Mouse (Mus musculus) forebrain, embryonic 12.5 days (tissue): ENCODE measurements around the gene Slc30a10. TPM values are rescaled to one million over a fixed set of nuclear protein-coding genes. Genes with fewer than 3 reads are reported as not detected.

ENCODE experiments used
- ATAC-seq: fragments of 200-750 bp; cut with Nextera tagmentation; 2 replicates; pipeline ENCODE4 v1.8.0; 2017; ENCODE audit warnings: moderate TSS enrichment; ENCODE audit not compliant: low FRiP score
- H3K27ac ChIP-seq: fragments of 300-500 bp; sonication (generic); 2 replicates; pipeline ENCODE4 v1.5.1; 2016; ENCODE audit warnings: mild to moderate bottlenecking
- H3K27me3 ChIP-seq: fragments of 300-500 bp; sonication (generic); 2 replicates; pipeline ENCODE4 v1.6.1; 2016; ENCODE audit warnings: mild to moderate bottlenecking
- H3K36me3 ChIP-seq: fragments of 300-500 bp; sonication (generic); replicated peaks from 2 replicates; pipeline ENCODE4 v1.6.1; 2016; ENCODE audit warnings: mild to moderate bottlenecking
- H3K4me1 ChIP-seq: fragments of 300-500 bp; sonication (generic); 2 replicates; pipeline ENCODE4 v1.6.1; 2016
- H3K4me2 ChIP-seq: fragments of 300-500 bp; sonication (generic); 2 replicates; pipeline ENCODE4 v1.6.1; 2016; ENCODE audit warnings: mild to moderate bottlenecking, moderate library complexity
- H3K4me3 ChIP-seq: fragments of 300-500 bp; sonication (generic); replicated peaks from 2 replicates; pipeline ENCODE4 v1.5.1; 2016; ENCODE audit warnings: mild to moderate bottlenecking
- H3K9ac ChIP-seq: fragments of 300-500 bp; sonication (generic); 2 replicates; pipeline ENCODE4 v1.6.1; 2016; ENCODE audit warnings: mild to moderate bottlenecking
- H3K9me3 ChIP-seq: fragments of 300-500 bp; sonication (generic); 2 replicates; pipeline ENCODE4 v1.6.1; 2016
- WGBS: fragments of 180-500 bp; shearing (Covaris S2); methylation state at CpG from one replicate; pipeline ENCODE4 v1.1.7; 2016; 5-methylcytosine and 5-hydroxymethylcytosine counted together
- polyA plus RNA-seq: library from polyadenylated mRNA; unstranded; fragments of >200 nt; fragmentation: Nextera tagmentation; extraction: Ambion mirVana; gene quantifications from 2 replicates; pipeline ENCODE4 v1.2.1, GENCODE M21; 2016

The Slc30a10 gene
- polyA plus RNA-seq, 1 experiment from 2014 or later, result 4.4 TPM

DNA sequence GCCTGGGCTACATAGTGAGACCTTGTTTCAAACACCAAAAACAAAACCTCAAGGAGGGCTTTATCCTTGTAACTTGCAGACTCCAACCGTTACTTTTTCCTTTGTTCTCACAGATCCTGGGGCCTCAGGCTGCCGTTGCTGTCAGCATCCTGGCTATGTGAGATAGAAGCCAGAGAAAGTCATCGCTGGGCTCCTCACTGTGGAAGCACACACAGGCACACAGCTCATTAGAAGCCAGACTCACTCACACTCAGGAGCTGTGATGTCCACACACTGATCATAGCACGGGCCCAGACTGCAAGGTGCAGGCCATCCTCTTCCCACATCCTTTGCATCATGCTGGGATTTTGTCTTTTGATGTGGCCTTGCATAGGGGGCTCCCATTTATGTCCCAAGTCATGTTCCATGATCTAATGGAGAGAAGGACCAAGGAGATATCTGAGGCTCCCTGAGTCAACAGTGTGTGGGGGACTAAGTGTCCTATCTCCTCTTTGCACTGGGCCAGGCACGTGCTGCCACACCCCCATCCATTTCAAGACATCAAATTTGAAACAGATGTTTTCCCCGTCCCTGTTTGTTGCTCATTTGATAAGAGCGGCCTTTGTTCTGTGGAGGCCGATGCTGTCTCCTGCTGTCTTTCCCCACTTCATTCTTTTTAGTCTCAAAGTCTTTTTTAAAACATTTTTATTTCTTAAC, 17.5 kb downstream of the Slc30a10 start:
- 55% methylated on average over 8 of the region's 8 CpGs for WGBS
- no peaks in the 10 kb centered on the region for H3K27me3 ChIP-seq
- H3K9ac ChIP-seq, result no peak overlapping the region
- no peaks in the 10 kb centered on the region for H3K36me3 ChIP-seq
- H3K9me3 ChIP-seq, result no peaks in the 10 kb centered on the region
- H3K4me3 ChIP-seq, result no peak overlapping the region
- 0 out of 2 replicates have a peak overlapping the region, but pooled peaks have one; percentile 5 for H3K27ac ChIP-seq
- no peak for ATAC-seq
- H3K4me2 ChIP-seq, result no peak overlapping the region
- no peaks in the 10 kb centered on the region for H3K4me1 ChIP-seq

GRCm38 (mm10) chr1:185472730-185473129, 18.1 kb downstream of the Slc30a10 start:
- ATAC-seq, result no peak
- no peaks in the 10 kb centered on the region for H3K4me1 ChIP-seq
- no peak overlapping the region for H3K4me3 ChIP-seq
- no peaks in the 10 kb centered on the region for H3K36me3 ChIP-seq
- WGBS, result 92% methylated on average over 4 of the region's 4 CpGs
- no peaks in the 10 kb centered on the region for H3K9me3 ChIP-seq
- no peaks in the 10 kb centered on the region for H3K27me3 ChIP-seq
- no peak overlapping the region for H3K4me2 ChIP-seq
- H3K9ac ChIP-seq, result no peak overlapping the region
- no peak overlapping the region for H3K27ac ChIP-seq

GRCm38 (mm10) chr1:185473437-185473836, 18.8 kb downstream of the Slc30a10 start:
- no peak overlapping the region for H3K9ac ChIP-seq
- no peak overlapping the region for H3K27ac ChIP-seq
- H3K4me1 ChIP-seq, result no peaks in the 10 kb centered on the region
- no peak overlapping the region for H3K4me3 ChIP-seq
- H3K36me3 ChIP-seq, result no peaks in the 10 kb centered on the region
- no peaks in the 10 kb centered on the region for H3K9me3 ChIP-seq
- WGBS, result 92% methylated on average over 1 of the region's 1 CpGs
- ATAC-seq, result no peak
- H3K4me2 ChIP-seq, result no peak overlapping the region
- no peaks in the 10 kb centered on the region for H3K27me3 ChIP-seq

GRCm38 (mm10) chr1:185479861-185480260, 25.2 kb downstream of the Slc30a10 start:
- Histone ChIP-seq H3K9me3 (no peaks in the 10 kb centered on the region), H3K27ac (no peak overlapping the region), H3K9ac (no peak overlapping the region), H3K36me3 (no peaks in the 10 kb centered on the region), H3K4me3 (no peak overlapping the region), H3K4me1 (peaks cover 19% of the 10 kb centered on the region), H3K4me2 (no peak overlapping the region), H3K27me3 (no peaks in the 10 kb centered on the region)
- no peak for ATAC-seq
- WGBS, result 93% methylated on average over 4 of the region's 4 CpGs

DNA sequence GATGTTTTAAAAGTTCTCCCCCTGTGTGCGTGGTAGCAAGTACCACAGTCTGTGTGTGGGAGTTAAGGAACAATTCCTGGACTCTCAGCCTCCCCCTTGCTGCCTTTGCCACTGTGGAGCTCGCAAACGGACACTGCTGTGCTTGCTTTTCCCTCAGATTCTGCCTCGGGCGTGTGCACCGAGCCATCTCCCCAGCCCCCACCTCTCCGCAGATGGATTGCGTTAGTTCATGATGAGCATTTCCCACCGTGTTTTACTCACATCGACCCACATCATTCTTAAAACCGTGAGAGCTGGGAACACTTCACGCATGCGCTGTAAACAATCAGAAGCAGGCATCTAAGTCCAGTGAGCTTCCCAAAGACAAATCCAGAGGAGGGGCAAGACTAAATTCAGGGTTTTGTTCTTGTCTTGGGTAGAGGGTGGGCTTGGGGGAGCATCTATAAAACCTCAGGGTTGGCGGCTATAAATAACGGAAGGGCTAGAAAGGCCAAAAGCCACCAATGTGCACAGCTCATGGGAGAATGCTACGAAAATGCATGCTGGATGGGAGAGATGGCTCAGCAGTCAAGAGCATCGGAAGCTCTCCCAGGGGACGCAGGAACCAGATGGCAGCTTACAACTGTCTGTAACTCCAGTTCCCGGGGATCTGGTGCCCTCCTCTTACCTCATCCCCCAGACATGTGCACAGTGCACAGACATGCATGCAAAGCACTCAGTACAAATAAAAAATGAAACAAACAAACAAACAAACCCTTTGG, 27.5 kb downstream of the Slc30a10 start:
- ATAC-seq, result peak; percentile 27; the same call in 1 of the 2 replicates
- Histone ChIP-seq H3K4me2 (peak overlapping the region; percentile 22), H3K27ac (peak overlapping the region; percentile 66), H3K4me1 (peaks cover 19% of the 10 kb centered on the region), H3K27me3 (no peaks in the 10 kb centered on the region), H3K4me3 (no peak overlapping the region), H3K9ac (no peak overlapping the region), H3K36me3 (no peaks in the 10 kb centered on the region), H3K9me3 (no peaks in the 10 kb centered on the region)
- WGBS, result 66% methylated on average over 19 of the region's 19 CpGs

- H3K9me3 ChIP-seq, result no peaks in the 10 kb centered on the region
- H3K36me3 ChIP-seq, result no peaks in the 10 kb centered on the region
- H3K4me2 ChIP-seq, result no peak overlapping the region
- 0 out of 2 replicates have a peak overlapping the region, but pooled peaks have one; percentile 66 for H3K27ac ChIP-seq
- no peak overlapping the region for H3K4me3 ChIP-seq
- peak; percentile 33; the same call in 1 of the 2 replicates for ATAC-seq
- H3K27me3 ChIP-seq, result no peaks in the 10 kb centered on the region
- no peak overlapping the region for H3K9ac ChIP-seq
- H3K4me1 ChIP-seq, result peaks cover 19% of the 10 kb centered on the region
- 91% methylated on average over 2 of the region's 2 CpGs for WGBS
These were observed 28.1 kb downstream of the Slc30a10 start for GRCm38 (mm10) chr1:185482762-185483161.

DNA sequence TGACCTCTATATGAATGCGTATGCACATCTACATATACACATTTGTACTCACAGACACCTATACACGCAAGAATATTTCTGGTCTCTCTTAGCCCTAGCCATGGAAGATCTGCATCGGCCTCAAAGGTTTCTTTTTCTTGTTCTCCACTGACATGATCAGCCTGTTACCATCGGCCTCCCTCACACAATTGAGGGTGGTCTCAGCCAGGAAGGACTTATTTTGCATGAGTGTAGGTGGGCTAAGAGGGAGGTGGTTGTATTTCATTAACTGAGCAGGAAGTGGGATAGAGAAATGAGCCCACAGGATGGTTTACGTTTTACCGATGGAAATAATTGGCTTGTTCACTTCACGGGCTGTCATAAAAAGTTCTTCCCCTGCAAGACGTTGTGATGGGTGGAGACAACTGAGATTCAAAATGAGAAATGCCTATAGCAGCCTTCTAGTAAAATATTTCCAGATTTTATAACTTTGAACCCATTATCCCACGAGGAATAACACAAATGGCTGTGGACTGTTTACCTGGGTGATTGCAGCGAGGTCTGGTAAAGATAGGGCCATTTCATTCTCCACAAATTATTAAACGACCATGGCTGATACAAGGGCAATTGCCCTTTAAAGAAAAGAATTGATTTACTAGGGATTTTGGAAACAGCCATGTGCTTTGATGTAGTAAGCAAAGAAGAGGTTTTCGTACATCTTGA, 28.9 kb downstream of the Slc30a10 start:
- Histone ChIP-seq H3K4me2 (no peak overlapping the region), H3K4me1 (peaks cover 19% of the 10 kb centered on the region), H3K27ac (no peak overlapping the region), H3K9ac (no peak overlapping the region), H3K4me3 (no peak overlapping the region), H3K36me3 (no peaks in the 10 kb centered on the region), H3K27me3 (no peaks in the 10 kb centered on the region), H3K9me3 (no peaks in the 10 kb centered on the region)
- no peak for ATAC-seq
- WGBS, result 86% methylated on average over 12 of the region's 12 CpGs

DNA sequence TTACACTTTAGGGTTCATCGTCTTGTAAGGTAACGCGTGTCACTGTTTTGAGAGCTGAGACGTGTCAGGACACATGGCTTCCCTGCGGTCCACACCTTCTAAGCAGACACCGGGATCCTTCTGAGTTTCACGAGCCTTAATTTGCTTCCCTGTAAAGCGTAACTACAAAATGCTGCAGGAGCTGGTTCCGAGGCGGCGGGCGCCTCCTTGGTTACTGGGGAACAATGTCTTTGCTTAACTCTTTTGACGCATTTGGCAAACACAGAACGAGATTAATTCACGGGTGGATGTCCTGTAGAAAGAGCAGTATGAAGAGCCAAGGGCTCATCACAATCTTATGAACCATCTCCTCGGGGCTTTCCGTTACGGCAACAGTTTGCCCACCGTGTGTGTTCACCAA, 29.6 kb downstream of the Slc30a10 start:
- no peaks in the 10 kb centered on the region for H3K27me3 ChIP-seq
- no peak overlapping the region for H3K4me3 ChIP-seq
- no peaks in the 10 kb centered on the region for H3K9me3 ChIP-seq
- H3K4me2 ChIP-seq, result no peak overlapping the region
- peaks cover 27% of the 10 kb centered on the region for H3K4me1 ChIP-seq
- ATAC-seq, result no peak
- no peaks in the 10 kb centered on the region for H3K36me3 ChIP-seq
- H3K9ac ChIP-seq, result no peak overlapping the region
- H3K27ac ChIP-seq, result no peak overlapping the region
- WGBS, result 72% methylated on average over 19 of the region's 19 CpGs

GRCm38 (mm10) chr1:185489893-185490292, 35.2 kb downstream of the Slc30a10 start:
- no peaks in the 10 kb centered on the region for H3K36me3 ChIP-seq
- H3K4me1 ChIP-seq, result peaks cover 21% of the 10 kb centered on the region
- no peaks in the 10 kb centered on the region for H3K9me3 ChIP-seq
- H3K9ac ChIP-seq, result no peak overlapping the region
- H3K27me3 ChIP-seq, result no peaks in the 10 kb centered on the region
- no peak overlapping the region for H3K4me2 ChIP-seq
- WGBS, result 63% methylated on average over 6 of the region's 6 CpGs
- no peak overlapping the region for H3K27ac ChIP-seq
- no peak overlapping the region for H3K4me3 ChIP-seq
- no peak for ATAC-seq

GRCm38 (mm10) chr1:185490603-185491002, 36.0 kb downstream of the Slc30a10 start:
- no peaks in the 10 kb centered on the region for H3K36me3 ChIP-seq
- no peaks in the 10 kb centered on the region for H3K27me3 ChIP-seq
- no peak overlapping the region for H3K27ac ChIP-seq
- no peak for ATAC-seq
- 88% methylated on average over 2 of the region's 2 CpGs for WGBS
- H3K4me3 ChIP-seq, result no peak overlapping the region
- no peaks in the 10 kb centered on the region for H3K9me3 ChIP-seq
- H3K4me2 ChIP-seq, result no peak overlapping the region
- no peak overlapping the region for H3K9ac ChIP-seq
- H3K4me1 ChIP-seq, result peaks cover 21% of the 10 kb centered on the region

- H3K4me2 ChIP-seq, result no peak overlapping the region
- no peak overlapping the region for H3K4me3 ChIP-seq
- no peaks in the 10 kb centered on the region for H3K27me3 ChIP-seq
- H3K9me3 ChIP-seq, result no peaks in the 10 kb centered on the region
- no peak overlapping the region for H3K9ac ChIP-seq
- H3K4me1 ChIP-seq, result peaks cover 20% of the 10 kb centered on the region
- peak; percentile 73 for ATAC-seq
- no peaks in the 10 kb centered on the region for H3K36me3 ChIP-seq
- H3K27ac ChIP-seq, result peak overlapping the region; percentile 59
- 19% methylated on average over 4 of the region's 4 CpGs for WGBS
These were observed 38.9 kb downstream of the Slc30a10 start for GRCm38 (mm10) chr1:185493439-185494034.
